Mouse (Mus musculus) limb, embryonic 11.5 days (tissue): ENCODE results near the gene Mrpl43. TPM values are rescaled to one million over a fixed set of nuclear protein-coding genes. Genes with fewer than 3 reads are reported as not detected.

Experiments used
- ATAC-seq: fragments of 200-750 bp; cut with Nextera tagmentation; 2 replicates; pipeline ENCODE4 v1.8.0; 2017; ENCODE audit warnings: low read depth; ENCODE audit not compliant: insufficient number of reproducible peaks, low FRiP score, low TSS enrichment
- DNase-seq: peaks from one replicate; pipeline ENCODE4 v3.0.0-alpha.2; 2015; ENCODE audit warnings: low spot score
- H3K27ac ChIP-seq: fragments of 300-500 bp; sonication (generic); replicated peaks from 2 replicates; pipeline ENCODE4 v1.5.1; 2014; ENCODE audit warnings: low read depth, mild to moderate bottlenecking, low read length
- H3K27me3 ChIP-seq: fragments of 300-500 bp; sonication (generic); 2 replicates; pipeline ENCODE4 v1.6.1; 2014; ENCODE audit warnings: mild to moderate bottlenecking, low read length, mixed read lengths; ENCODE audit not compliant: control insufficient read depth, insufficient read depth
- H3K36me3 ChIP-seq: fragments of 300-500 bp; sonication (generic); 2 replicates; pipeline ENCODE4 v1.6.1; 2014; ENCODE audit warnings: mild to moderate bottlenecking, low read length, moderate library complexity, mixed read lengths; ENCODE audit not compliant: control insufficient read depth, insufficient read depth
- H3K4me1 ChIP-seq: fragments of 300-500 bp; sonication (generic); 2 replicates; pipeline ENCODE4 v1.6.1; 2014; ENCODE audit warnings: low read length, mixed read lengths; ENCODE audit not compliant: control insufficient read depth, insufficient read depth
- H3K4me2 ChIP-seq: fragments of 300-500 bp; sonication (generic); 2 replicates; pipeline ENCODE4 v1.6.1; 2014; ENCODE audit warnings: low read depth, mild to moderate bottlenecking, moderate library complexity; ENCODE audit not compliant: severe bottlenecking
- H3K4me3 ChIP-seq: fragments of 300-500 bp; sonication (generic); 2 replicates; pipeline ENCODE4 v1.5.1; 2014; ENCODE audit warnings: low read depth, low read length
- H3K9ac ChIP-seq: fragments of 300-500 bp; sonication (generic); 2 replicates; pipeline ENCODE4 v1.6.1; 2014; ENCODE audit warnings: mild to moderate bottlenecking, low read length
- H3K9me3 ChIP-seq: fragments of 300-500 bp; sonication (generic); 2 replicates; pipeline ENCODE4 v1.6.1; 2016; ENCODE audit warnings: low read length; ENCODE audit not compliant: control insufficient read depth
- WGBS: fragments of 180-500 bp; shearing (Covaris S2); extraction: QIAGEN DNeasy Blood & Tissue Kit; methylation state at CpG from one replicate; pipeline ENCODE4 v1.1.7; 2014; 5-methylcytosine and 5-hydroxymethylcytosine counted together
- polyA plus RNA-seq: library from polyadenylated mRNA; unstranded; fragments of >200 nt; fragmentation: Nextera tagmentation; extraction: Ambion mirVana; gene quantifications from 2 replicates; pipeline ENCODE4 v1.2.1, GENCODE M21; 2014

Gene Mrpl43
- polyA plus RNA-seq, 1 experiment from 2014 or later, result 73.6 TPM

DNA sequence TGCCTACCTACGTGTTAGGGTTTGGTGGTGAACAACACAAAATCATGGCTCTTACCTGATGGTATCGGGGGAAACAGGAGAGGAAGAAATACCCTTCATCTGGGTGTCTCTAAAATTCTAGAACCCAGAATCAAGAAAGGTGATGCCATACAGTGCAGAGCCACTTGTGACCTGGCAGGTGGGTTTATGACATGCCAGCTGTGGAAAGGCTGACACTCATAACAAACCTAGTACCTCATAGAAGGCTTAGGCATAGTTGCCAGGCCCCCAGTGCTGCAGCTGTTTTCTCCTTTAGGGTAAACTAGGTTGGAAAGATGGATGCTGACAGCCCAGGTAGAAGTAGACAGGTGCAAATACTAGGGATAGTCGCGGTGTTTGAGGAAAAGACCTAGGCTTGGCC is 21.8 kb downstream of the Mrpl43 start:
- WGBS, result 98% methylated on average over 4 of the region's 4 CpGs
- Histone ChIP-seq H3K36me3 (peaks cover 9% of the 10 kb centered on the region; the same call in 1 of the 2 replicates), H3K4me3 (no peak overlapping the region), H3K27me3 (no peaks in the 10 kb centered on the region), H3K4me1 (peaks cover 2% of the 10 kb centered on the region), H3K4me2 (no peak overlapping the region), H3K9me3 (no peaks in the 10 kb centered on the region), H3K9ac (no peak overlapping the region), H3K27ac (no peak overlapping the region)
- DNase-seq (no peak), ATAC-seq (no peak)

DNA sequence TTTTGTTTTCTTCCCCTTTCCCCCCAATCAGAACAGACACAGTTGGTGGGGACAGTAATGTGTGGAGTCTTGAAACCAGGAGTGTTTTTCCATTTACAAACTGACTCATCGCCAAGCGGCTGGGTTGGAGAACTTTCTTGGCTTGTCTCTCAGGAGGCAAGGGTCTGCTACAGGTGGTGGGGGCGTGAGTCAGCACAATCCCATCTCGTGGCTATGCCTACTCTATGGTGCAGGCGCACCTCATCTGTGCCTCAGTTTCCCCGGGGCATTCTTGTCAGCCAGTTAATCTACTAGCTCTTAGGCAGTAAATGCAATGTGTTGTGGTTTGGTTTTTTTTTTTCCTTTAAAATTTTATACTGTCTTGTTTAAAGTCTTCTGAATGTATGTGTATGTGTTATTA is 22.9 kb downstream of the Mrpl43 start:
- no peak overlapping the region for H3K4me3 ChIP-seq
- H3K36me3 ChIP-seq, result peaks cover 9% of the 10 kb centered on the region; the same call in 1 of the 2 replicates
- H3K9me3 ChIP-seq, result no peaks in the 10 kb centered on the region
- H3K27ac ChIP-seq, result no peak overlapping the region
- 93% methylated on average over 6 of the region's 6 CpGs for WGBS
- no peaks in the 10 kb centered on the region for H3K27me3 ChIP-seq
- no peak overlapping the region for H3K4me2 ChIP-seq
- no peak for ATAC-seq
- DNase-seq, result no peak
- no peak overlapping the region for H3K9ac ChIP-seq
- H3K4me1 ChIP-seq, result no peaks in the 10 kb centered on the region

DNA sequence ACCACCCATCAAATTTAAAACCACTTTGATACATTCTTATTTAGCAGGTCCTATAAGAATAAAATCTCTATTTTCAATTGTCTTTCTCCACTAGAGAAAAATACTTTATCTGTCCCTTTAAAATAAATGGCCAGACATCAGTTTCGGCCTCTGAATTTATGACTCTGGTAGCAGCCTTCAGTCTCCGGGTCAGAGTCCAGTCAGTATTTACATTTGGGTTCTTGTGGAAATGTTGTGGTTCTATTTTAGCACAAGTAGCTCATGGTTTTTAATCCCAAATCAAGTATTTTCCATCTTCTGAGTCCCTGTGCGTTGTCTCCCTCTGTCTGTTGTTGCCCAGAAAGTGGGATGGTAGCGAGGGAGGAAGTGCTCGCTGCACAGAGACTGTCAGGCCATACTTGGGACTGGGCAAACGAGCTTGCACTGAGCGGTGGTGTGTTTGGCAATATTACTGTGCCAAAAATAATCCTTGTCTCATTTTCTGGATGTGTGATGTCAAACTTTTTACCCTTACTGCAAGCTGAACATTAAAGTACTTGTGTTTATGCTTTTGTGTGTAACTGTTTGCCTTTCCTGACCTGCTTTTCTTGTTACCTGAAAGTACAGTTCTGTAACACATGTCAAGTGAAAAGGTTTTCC is 23.6 kb downstream of the Mrpl43 start:
- ATAC-seq (no peak), DNase-seq (no peak)
- Histone ChIP-seq H3K4me1 (no peaks in the 10 kb centered on the region), H3K9ac (no peak overlapping the region), H3K4me2 (no peak overlapping the region), H3K36me3 (peaks cover 11% of the 10 kb centered on the region; the same call in 1 of the 2 replicates), H3K27me3 (no peaks in the 10 kb centered on the region), H3K27ac (no peak overlapping the region), H3K9me3 (no peaks in the 10 kb centered on the region), H3K4me3 (no peak overlapping the region)
- 87% methylated on average over 7 of the region's 7 CpGs for WGBS

DNA sequence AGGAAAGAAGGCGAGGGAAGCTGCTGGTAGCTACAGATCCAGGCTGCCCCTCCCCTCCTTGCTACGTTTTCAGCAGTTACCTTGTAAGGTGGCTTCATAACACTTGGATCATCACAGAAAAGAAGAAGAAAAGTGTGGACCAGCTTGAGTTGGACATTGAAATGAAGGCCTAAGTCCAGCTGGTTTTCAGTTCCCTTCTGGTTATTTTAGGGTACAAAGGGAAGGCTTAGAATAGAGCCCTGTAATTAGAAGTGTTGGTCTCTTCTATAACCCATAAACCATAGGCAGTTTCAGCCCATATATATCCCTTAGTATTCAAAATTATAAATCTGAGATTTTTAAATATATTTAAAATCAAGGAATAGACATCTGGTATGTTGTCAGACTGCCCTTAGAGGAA is 25.5 kb downstream of the Mrpl43 start:
- H3K9ac ChIP-seq, result no peak overlapping the region

DNA sequence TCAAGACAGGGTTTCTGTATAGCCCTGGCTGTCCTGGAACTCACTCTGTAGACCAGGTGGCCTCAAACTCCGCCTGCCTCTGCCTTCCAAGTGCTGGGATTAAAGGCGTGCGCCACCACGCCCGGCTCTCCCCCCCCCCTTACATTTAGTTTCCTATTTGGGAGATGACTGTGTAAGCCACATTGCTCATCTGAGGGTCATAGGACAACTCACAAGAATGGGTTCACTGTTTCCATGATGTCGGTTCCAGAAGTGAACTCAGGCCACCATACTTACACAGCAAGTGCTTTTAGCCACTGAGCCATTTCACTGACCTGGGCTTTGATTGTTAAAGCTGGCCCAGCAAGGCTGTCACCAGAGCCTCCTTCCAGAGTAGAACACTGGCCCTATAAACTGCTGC is 29.1 kb downstream of the Mrpl43 start:
- Histone ChIP-seq H3K27ac (no peak overlapping the region), H3K36me3 (peaks cover 29% of the 10 kb centered on the region; the same call in 1 of the 2 replicates), H3K27me3 (no peaks in the 10 kb centered on the region), H3K4me1 (no peaks in the 10 kb centered on the region), H3K4me3 (no peak overlapping the region), H3K4me2 (no peak overlapping the region), H3K9ac (no peak overlapping the region), H3K9me3 (no peaks in the 10 kb centered on the region)
- WGBS, result 92% methylated on average over 6 of the region's 6 CpGs
- ATAC-seq, result no peak
- no peak for DNase-seq

More for the DNA sequence above, 25.5 kb downstream of the Mrpl43 start:
- Histone ChIP-seq H3K27ac (no peak overlapping the region), H3K9me3 (no peaks in the 10 kb centered on the region), H3K4me3 (no peak overlapping the region), H3K27me3 (no peaks in the 10 kb centered on the region), H3K4me2 (no peak overlapping the region), H3K36me3 (peaks cover 16% of the 10 kb centered on the region; the same call in 1 of the 2 replicates), H3K4me1 (no peaks in the 10 kb centered on the region)
- DNase-seq (no peak), ATAC-seq (no peak)
- WGBS, result 89% methylated on average over 2 of the region's 2 CpGs

DNA sequence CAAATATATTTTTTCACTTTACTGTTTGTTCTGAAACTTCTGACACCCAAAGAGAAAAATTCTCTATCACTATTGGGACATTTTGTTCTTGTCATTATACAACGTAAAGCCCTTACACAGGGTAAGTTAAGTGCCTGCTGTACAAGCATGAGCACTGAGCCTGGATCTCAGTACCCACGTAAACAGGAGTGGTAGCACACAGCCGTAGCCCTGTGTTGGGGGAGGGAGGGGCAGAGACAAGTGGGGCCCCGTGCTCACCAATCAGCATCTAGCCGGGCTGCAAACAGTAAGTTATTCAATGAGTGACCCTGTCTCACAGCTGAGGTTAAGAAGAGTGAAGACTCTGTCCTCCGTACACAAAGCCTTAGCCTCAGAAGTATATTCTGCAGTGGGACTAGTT is 29.6 kb downstream of the Mrpl43 start:
- WGBS, result 88% methylated on average over 6 of the region's 6 CpGs
- H3K9ac ChIP-seq, result no peak overlapping the region
- no peak overlapping the region for H3K4me2 ChIP-seq
- no peaks in the 10 kb centered on the region for H3K9me3 ChIP-seq
- peaks cover 29% of the 10 kb centered on the region; the same call in 1 of the 2 replicates for H3K36me3 ChIP-seq
- H3K4me1 ChIP-seq, result no peaks in the 10 kb centered on the region
- H3K27me3 ChIP-seq, result no peaks in the 10 kb centered on the region
- DNase-seq (no peak), ATAC-seq (no peak)
- H3K4me3 ChIP-seq, result no peak overlapping the region
- H3K27ac ChIP-seq, result no peak overlapping the region

DNA sequence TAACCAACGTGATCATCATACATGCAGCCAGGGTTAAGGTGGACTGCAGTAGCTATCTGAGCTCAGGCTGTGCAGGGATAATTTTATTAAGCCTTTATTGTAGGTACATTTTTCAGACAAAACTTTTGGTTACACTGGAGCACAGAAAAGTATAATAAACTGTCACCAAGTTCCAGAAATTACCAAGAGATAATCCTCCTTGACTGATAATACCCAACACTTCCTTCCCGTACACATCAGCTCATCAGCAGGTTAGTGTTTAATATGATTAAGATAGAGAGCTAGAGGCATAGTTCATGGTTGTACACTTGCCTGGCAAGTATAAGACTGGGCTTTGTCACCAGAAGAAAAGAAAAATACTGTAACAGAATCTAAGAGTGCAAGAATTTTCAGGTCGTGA is 37.9 kb downstream of the Mrpl43 start:
- Histone ChIP-seq H3K4me2 (no peak overlapping the region), H3K9ac (no peak overlapping the region), H3K4me3 (no peak overlapping the region), H3K36me3 (peaks cover 21% of the 10 kb centered on the region), H3K9me3 (no peaks in the 10 kb centered on the region), H3K27me3 (no peaks in the 10 kb centered on the region), H3K4me1 (no peaks in the 10 kb centered on the region), H3K27ac (no peak overlapping the region)
- DNase-seq (no peak), ATAC-seq (no peak)
- WGBS, result 73% methylated on average over 3 of the region's 3 CpGs

DNA sequence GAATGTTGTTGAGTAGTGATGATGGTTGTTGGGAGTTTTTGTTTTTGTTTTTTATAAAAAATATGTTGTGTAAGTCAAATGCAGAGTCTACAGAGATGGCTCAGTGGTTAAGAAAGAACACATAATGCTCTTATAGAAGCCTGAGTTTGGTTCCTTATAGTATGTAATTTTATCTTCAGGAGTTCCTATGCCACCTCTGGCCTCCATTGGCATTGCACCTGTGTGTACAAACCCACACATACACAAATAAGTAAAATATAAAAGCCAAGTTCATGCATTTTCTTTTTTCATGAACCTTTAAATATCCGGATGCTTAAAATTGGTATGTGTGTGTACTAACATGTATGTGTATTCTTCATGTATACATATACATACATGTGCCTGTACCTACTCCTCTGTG is 40.3 kb downstream of the Mrpl43 start:
- no peak for ATAC-seq
- H3K9ac ChIP-seq, result no peak overlapping the region
- H3K4me3 ChIP-seq, result no peak overlapping the region
- no peaks in the 10 kb centered on the region for H3K4me1 ChIP-seq
- 95% methylated on average over 1 of the region's 1 CpGs for WGBS
- peaks cover 25% of the 10 kb centered on the region for H3K36me3 ChIP-seq
- no peak overlapping the region for H3K4me2 ChIP-seq
- H3K9me3 ChIP-seq, result no peaks in the 10 kb centered on the region
- DNase-seq, result no peak
- H3K27ac ChIP-seq, result no peak overlapping the region
- no peaks in the 10 kb centered on the region for H3K27me3 ChIP-seq

DNA sequence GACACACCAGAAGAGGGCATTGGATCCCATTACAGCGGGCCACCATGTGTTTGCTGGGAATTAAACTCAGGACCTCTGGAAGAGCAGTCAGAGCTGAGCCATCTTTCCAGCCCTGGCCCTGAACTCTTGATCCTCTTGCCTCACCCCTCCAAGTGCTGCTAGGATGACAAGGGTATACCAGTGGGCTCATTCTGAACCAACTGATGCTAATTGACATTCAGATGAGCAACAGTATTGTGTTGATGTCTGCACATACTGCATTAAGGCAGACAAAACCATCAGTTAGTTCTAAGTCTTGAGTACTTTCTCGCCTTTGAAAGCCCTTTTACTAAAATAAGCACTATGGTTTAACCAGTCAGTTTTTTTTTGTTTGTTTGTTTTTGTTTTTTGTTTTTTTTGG is 46.6 kb downstream of the Mrpl43 start:
- no peaks in the 10 kb centered on the region for H3K27me3 ChIP-seq
- no peak overlapping the region for H3K4me2 ChIP-seq
- ATAC-seq, result no peak
- H3K4me1 ChIP-seq, result no peaks in the 10 kb centered on the region
- H3K36me3 ChIP-seq, result peaks cover 25% of the 10 kb centered on the region
- no peaks in the 10 kb centered on the region for H3K9me3 ChIP-seq
- no peak overlapping the region for H3K9ac ChIP-seq
- DNase-seq, result no peak
- no peak overlapping the region for H3K27ac ChIP-seq
- H3K4me3 ChIP-seq, result no peak overlapping the region
- WGBS, result 94% methylated on average over 2 of the region's 2 CpGs
